Mouse (Mus musculus) heart, embryonic 10.5 days (tissue): ENCODE data around the gene Btnl1. TPM values are rescaled to one million over a fixed set of nuclear protein-coding genes. Genes with fewer than 3 reads are reported as not detected.

Experiments used
- DNase-seq: peaks from one replicate; pipeline ENCODE4 v3.0.0-alpha.2; 2017; ENCODE audit warnings: low spot score
- H3K27ac ChIP-seq: fragments of 300-500 bp; sonication (generic); 2 replicates; pipeline ENCODE4 v1.5.1; 2016; ENCODE audit warnings: mild to moderate bottlenecking
- H3K27me3 ChIP-seq: fragments of 300-500 bp; sonication (generic); 2 replicates; pipeline ENCODE4 v1.6.1; 2016; ENCODE audit warnings: mild to moderate bottlenecking; ENCODE audit not compliant: poor library complexity, insufficient read depth, severe bottlenecking
- H3K36me3 ChIP-seq: fragments of 300-500 bp; sonication (generic); 2 replicates; pipeline ENCODE4 v1.6.1; 2016; ENCODE audit warnings: mild to moderate bottlenecking, moderate library complexity
- H3K4me1 ChIP-seq: fragments of 300-500 bp; sonication (generic); 2 replicates; pipeline ENCODE4 v1.6.1; 2016; ENCODE audit warnings: mild to moderate bottlenecking
- H3K4me3 ChIP-seq: fragments of 300-500 bp; sonication (generic); 2 replicates; pipeline ENCODE4 v1.5.1; 2016; ENCODE audit warnings: mild to moderate bottlenecking, moderate library complexity
- H3K9me3 ChIP-seq: fragments of 300-500 bp; sonication (generic); 2 replicates; pipeline ENCODE4 v1.6.1; 2016; ENCODE audit warnings: mild to moderate bottlenecking, moderate library complexity
- WGBS: fragments of 180-500 bp; shearing (Covaris S2); methylation state at CpG from one replicate; pipeline ENCODE4 v1.1.7; 2016; 5-methylcytosine and 5-hydroxymethylcytosine counted together
- polyA plus RNA-seq: library from polyadenylated mRNA; unstranded; fragments of >200 nt; fragmentation: Nextera tagmentation; extraction: Ambion mirVana; gene quantifications from 2 replicates; pipeline ENCODE4 v1.2.1, GENCODE M21; 2016

Btnl1 gene
- polyA plus RNA-seq, result not detected in 2 replicates

DNA sequence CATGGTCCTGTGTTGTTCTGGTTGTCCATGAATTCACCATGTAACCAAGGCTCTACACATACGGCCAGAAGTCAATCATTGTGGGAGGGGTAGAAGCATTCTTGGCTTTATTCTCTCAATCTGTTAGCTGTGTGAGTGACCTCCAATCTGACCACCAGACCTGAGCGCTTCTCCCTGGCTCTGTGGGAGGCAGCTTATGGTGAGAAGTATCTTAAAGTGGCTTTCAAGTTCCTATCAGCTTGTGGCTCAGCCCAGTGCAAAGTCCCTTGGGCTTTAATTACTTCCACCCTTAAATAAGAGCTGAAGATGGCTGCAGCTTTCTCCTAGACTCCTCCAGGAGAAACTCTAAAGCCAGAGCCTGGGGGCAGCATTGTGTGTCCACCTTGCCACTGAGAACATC is at the start of gene Btnl1:
Gene Btnl1 (plus strand): TSS at position 286 of the 400 bp plus-strand sequence.
- no peak for DNase-seq
- no peak within 1 kb of the TSS for H3K4me3 ChIP-seq
- no peak within 1 kb of the TSS for H3K27ac ChIP-seq
- no peaks in the 10 kb centered on the region for H3K36me3 ChIP-seq
- no peaks in the 10 kb centered on the region for H3K9me3 ChIP-seq
- no peaks in the 10 kb centered on the region for H3K4me1 ChIP-seq
- WGBS, result 70% methylated on average over 2 of the region's 2 CpGs
- H3K27me3 ChIP-seq, result peaks cover 8% of the 10 kb centered on the region; the same call in 1 of the 2 replicates

DNA sequence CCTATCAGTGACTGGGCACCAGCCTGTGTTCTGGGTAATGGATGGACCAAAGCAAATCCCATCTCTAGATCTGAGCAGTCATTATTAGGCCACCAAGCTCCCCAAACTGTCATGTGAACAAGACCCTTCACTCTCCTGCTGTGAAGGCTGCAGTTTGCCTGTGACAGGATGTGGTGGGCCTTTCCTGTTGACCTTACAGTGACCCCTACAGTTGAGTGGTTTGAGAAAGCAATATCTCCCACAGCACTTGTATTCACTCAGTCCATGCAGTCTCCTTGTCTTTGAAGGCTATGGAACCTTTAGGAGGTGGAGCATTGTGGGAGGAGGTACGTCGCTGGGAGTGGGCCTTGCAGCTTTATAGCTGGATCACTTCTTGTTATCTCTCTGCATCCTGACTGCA is 47.1 kb upstream of the Btnl1 start:
- no peak overlapping the region for H3K4me3 ChIP-seq
- no peaks in the 10 kb centered on the region for H3K27me3 ChIP-seq
- no peak for DNase-seq
- no peak overlapping the region for H3K27ac ChIP-seq
- no peaks in the 10 kb centered on the region for H3K9me3 ChIP-seq
- no peaks in the 10 kb centered on the region for H3K36me3 ChIP-seq
- H3K4me1 ChIP-seq, result 0 out of 2 replicates have a peak, but pooled peaks cover 4% of the 10 kb centered on the region
- 57% methylated on average over 2 of the region's 2 CpGs for WGBS

- Histone ChIP-seq H3K4me3 (no peak overlapping the region), H3K27me3 (no peaks in the 10 kb centered on the region), H3K36me3 (no peaks in the 10 kb centered on the region), H3K27ac (no peak overlapping the region), H3K4me1 (0 out of 2 replicates have a peak, but pooled peaks cover 4% of the 10 kb centered on the region), H3K9me3 (no peaks in the 10 kb centered on the region)
- 85% methylated on average over 1 of the region's 1 CpGs for WGBS
- no peak for DNase-seq
Measured at GRCm38 (mm10) chr17:34331200-34331599, 45.7 kb upstream of the Btnl1 start.

- 54% methylated on average over 3 of the region's 3 CpGs for WGBS
- Histone ChIP-seq H3K9me3 (no peaks in the 10 kb centered on the region), H3K4me3 (no peak overlapping the region), H3K27ac (no peak overlapping the region), H3K27me3 (0 out of 2 replicates have a peak, but pooled peaks cover 5% of the 10 kb centered on the region), H3K36me3 (no peaks in the 10 kb centered on the region), H3K4me1 (no peaks in the 10 kb centered on the region)
- DNase-seq, result no peak
Measured at GRCm38 (mm10) chr17:34340619-34341402, 36.1 kb upstream of the Btnl1 start.

DNA sequence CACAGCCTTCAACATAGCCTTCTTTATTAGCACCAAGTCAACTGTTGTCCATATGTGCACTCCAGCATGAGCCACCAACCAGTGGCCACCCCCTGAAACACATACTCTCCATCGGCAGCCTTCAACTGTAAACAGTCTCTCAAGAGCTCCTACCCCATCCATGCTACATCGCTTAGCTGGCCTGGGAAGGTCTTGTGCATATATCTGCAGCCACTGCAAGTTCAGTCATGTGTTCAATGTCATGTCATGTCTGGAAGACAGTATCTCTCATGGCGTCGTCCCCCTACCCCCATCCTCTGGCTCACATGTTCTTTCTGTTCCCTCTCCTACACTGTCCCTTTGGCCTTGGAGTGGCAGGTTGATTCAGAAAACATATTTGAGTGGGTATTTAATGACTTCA is 32.0 kb upstream of the Btnl1 start:
- no peak for DNase-seq
- Histone ChIP-seq H3K27ac (no peak overlapping the region), H3K36me3 (no peaks in the 10 kb centered on the region), H3K4me3 (no peak overlapping the region), H3K27me3 (peaks cover 11% of the 10 kb centered on the region; the same call in 1 of the 2 replicates), H3K4me1 (no peaks in the 10 kb centered on the region), H3K9me3 (no peaks in the 10 kb centered on the region)
- WGBS, result 78% methylated on average over 4 of the region's 4 CpGs

DNA sequence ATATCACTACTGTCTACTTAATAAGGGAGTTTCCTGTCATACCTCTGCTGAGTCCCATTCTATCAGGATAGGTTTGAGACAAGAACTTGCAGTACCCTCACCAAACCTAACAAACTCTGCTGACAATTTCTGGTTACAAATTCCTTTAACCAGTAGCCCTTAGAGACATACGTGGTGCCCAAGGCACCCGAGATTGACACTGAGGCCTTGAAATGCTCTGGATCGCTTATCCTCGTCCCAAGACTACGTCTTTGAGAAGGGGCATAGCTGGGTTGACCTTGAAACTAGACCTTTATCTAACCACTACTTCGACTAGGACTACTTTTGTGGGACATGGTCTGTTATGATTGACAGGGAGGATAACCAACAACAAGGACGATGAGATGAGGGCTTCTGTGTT is 31.4 kb upstream of the Btnl1 start:
- 80% methylated on average over 7 of the region's 7 CpGs for WGBS
- DNase-seq, result no peak

GRCm38 (mm10) chr17:34346041-34346440 is 30.9 kb upstream of the Btnl1 start:
- no peak overlapping the region for H3K27ac ChIP-seq
- H3K27me3 ChIP-seq, result peaks cover 17% of the 10 kb centered on the region; the same call in 1 of the 2 replicates
- no peak overlapping the region for H3K4me3 ChIP-seq
- no peaks in the 10 kb centered on the region for H3K36me3 ChIP-seq
- H3K4me1 ChIP-seq, result no peaks in the 10 kb centered on the region
- no peak for DNase-seq
- no peaks in the 10 kb centered on the region for H3K9me3 ChIP-seq
- 70% methylated on average over 3 of the region's 3 CpGs for WGBS

More for the DNA sequence above, 31.4 kb upstream of the Btnl1 start:
- Histone ChIP-seq H3K4me3 (no peak overlapping the region), H3K36me3 (no peaks in the 10 kb centered on the region), H3K27me3 (peaks cover 14% of the 10 kb centered on the region; the same call in 1 of the 2 replicates), H3K27ac (no peak overlapping the region), H3K4me1 (no peaks in the 10 kb centered on the region), H3K9me3 (no peaks in the 10 kb centered on the region)

DNA sequence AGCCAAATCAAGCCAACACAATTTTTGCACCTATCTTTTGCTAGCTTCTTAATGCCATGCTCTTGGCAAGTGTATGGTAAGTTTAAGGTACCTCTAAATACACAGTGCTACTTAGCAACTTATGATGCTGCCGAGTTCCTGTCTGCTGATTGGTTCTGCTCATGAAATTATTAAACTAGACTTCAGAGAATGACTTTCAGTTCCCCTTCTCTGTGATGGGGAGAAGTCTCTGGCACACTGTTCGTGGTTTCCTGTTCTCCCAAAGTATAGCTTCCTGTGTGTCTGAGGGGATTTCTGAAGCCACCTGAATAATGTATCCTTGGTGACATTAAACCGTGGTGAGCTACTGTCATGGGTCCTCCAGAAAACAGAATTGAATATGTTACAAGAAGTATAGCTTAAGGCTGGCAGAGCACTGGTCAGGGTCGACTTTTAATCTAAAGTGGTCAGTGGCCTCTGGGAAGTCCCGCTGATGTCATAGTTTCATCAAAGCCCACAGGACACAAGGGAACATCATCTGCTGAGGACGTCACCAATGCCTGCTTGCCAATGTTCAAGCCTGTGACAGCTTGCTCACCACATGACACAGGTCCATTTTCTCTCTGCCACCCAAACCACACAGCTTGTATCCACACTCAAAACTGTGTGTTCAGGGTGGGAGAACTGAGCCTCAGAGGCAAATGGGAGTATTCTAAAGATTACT is 29.2 kb upstream of the Btnl1 start:
- no peak for DNase-seq
- H3K27ac ChIP-seq, result no peak overlapping the region
- H3K27me3 ChIP-seq, result peaks cover 17% of the 10 kb centered on the region; the same call in 1 of the 2 replicates
- 69% methylated on average over 6 of the region's 6 CpGs for WGBS
- no peaks in the 10 kb centered on the region for H3K4me1 ChIP-seq
- H3K4me3 ChIP-seq, result no peak overlapping the region
- no peaks in the 10 kb centered on the region for H3K36me3 ChIP-seq
- H3K9me3 ChIP-seq, result no peaks in the 10 kb centered on the region

DNA sequence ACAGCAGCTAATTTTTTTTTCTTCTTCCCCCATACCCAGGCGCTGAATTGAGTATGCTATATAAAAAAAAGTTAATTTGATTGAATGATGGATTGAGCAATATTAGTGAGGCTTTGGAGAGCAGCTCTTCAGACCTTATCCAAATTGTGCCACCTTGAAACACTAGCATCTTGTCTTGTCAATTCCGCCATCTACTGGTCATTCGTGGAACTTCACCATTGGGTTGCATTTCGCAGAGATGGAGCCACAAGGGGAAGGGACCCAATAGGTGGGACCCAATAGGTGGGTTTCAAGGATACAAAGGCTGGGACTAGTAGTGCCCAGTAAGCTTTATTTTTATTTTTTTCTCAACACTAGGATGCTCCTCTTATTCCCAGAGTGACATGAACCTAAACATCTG is 27.5 kb upstream of the Btnl1 start:
- 6% methylated on average over 4 of the region's 4 CpGs for WGBS
- Histone ChIP-seq H3K9me3 (no peaks in the 10 kb centered on the region), H3K27ac (no peak overlapping the region), H3K4me1 (no peaks in the 10 kb centered on the region), H3K36me3 (no peaks in the 10 kb centered on the region), H3K4me3 (no peak overlapping the region), H3K27me3 (peaks cover 17% of the 10 kb centered on the region; the same call in 1 of the 2 replicates)
- no peak for DNase-seq

- no peaks in the 10 kb centered on the region for H3K9me3 ChIP-seq
- no peak for DNase-seq
- no peak within 1 kb of the TSS for H3K4me3 ChIP-seq
- H3K27me3 ChIP-seq, result peaks cover 10% of the 10 kb centered on the region; the same call in 1 of the 2 replicates
- no peak within 1 kb of the TSS for H3K27ac ChIP-seq
- WGBS, result 78% methylated on average over 5 of the region's 5 CpGs
- no peaks in the 10 kb centered on the region for H3K36me3 ChIP-seq
- no peaks in the 10 kb centered on the region for H3K4me1 ChIP-seq
Measured at GRCm38 (mm10) chr17:34354539-34354938, 22.4 kb upstream of the Btnl1 start, which contains the start of gene Btnl2. TSS of gene Btnl2 (plus strand) at chr17:34354822.

GRCm38 (mm10) chr17:34354940-34355339 is 22.0 kb upstream of the Btnl1 start:
- Histone ChIP-seq H3K36me3 (no peaks in the 10 kb centered on the region), H3K4me1 (no peaks in the 10 kb centered on the region), H3K4me3 (no peak overlapping the region), H3K27me3 (peaks cover 10% of the 10 kb centered on the region; the same call in 1 of the 2 replicates), H3K27ac (no peak overlapping the region), H3K9me3 (no peaks in the 10 kb centered on the region)
- no peak for DNase-seq
- WGBS, result 88% methylated on average over 1 of the region's 1 CpGs

DNA sequence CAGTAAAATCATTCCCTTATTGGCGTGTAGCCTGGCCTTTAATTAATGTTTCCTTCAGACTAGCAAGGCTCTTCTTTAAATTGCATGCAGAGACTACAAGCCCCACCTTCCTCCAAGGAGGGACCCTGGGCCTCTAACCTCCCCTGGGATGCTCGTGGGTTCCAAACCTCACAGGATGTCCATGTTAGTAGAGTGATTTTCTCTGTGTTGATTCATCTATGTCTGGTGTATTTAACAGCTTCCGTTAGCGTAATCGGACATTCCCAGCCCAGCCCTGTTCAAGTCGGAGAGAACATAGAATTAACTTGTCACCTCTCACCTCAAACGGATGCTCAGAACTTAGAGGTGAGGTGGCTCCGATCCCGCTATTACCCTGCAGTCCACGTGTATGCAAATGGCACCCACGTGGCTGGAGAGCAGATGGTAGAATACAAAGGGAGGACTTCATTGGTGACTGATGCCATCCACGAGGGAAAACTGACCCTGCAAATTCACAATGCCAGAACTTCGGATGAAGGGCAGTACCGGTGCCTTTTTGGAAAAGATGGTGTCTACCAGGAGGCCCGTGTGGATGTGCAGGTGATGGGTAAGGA is 13.9 kb upstream of the Btnl1 start:
- 80% methylated on average over 15 of the region's 15 CpGs for WGBS
- no peak overlapping the region for H3K4me3 ChIP-seq
- no peaks in the 10 kb centered on the region for H3K9me3 ChIP-seq
- H3K27ac ChIP-seq, result no peak overlapping the region
- no peaks in the 10 kb centered on the region for H3K36me3 ChIP-seq
- no peak for DNase-seq
- 0 out of 2 replicates have a peak, but pooled peaks cover 2% of the 10 kb centered on the region for H3K27me3 ChIP-seq
- no peaks in the 10 kb centered on the region for H3K4me1 ChIP-seq
